9 mouse cellular contexts compared by ENCODE assay signal in the genomic region with DNA sequence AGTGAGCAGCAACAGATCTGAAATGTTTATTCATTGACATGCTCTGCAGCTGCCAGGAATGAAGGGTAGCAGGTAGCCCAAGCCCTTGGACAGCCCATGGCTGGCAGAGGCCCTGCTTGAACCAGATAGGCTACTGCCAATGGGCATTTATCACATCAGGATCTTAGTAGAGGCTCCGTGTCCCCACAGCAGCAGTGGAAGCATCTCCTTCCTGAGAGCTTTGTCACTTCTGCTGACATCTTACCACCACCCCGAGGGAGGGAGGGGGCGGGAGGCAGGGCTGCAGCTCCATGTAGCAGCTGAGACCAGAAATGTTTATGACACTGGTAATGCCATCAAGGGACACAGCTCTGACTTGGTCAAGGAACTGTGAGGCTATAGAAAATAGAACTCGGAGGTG. TPM values are rescaled to one million over a fixed set of nuclear protein-coding genes. Genes with fewer than 3 reads are reported as not detected.
DNase-seq lines count a peak whose midpoint lies in the region; TF ChIP-seq lines count a peak whose summit lies in the region.
"Had no signal": no experiment of that assay in that cellular context is flagged by ENCODE, and none has a peak within 500 bp of the region (broad histone marks: within the 10 kb centered on the region; RNA-seq: fewer than 3 reads in every experiment).

No protein-coding gene starts in this region.

- no peaks in the 10 kb centered on the region for H3K27me3 ChIP-seq in kidney, adult 2 months (replicated peaks; ENCODE audit: control insufficient read depth, insufficient read depth, low read length)
- peaks cover 24% of the 10 kb centered on the region for H3K27me3 ChIP-seq in E14TG2a.4 (ENCODE audit: insufficient read depth, low read length)
- H3K27me3 ChIP-seq in embryonic facial prominence, embryonic 10.5 days (replicated peaks; ENCODE audit: low read depth, poor library complexity, severe bottlenecking): peaks cover 30% of the 10 kb centered on the region

- TF ChIP-seq CTCF in kidney, adult 2 months (conservative IDR thresholded peaks at IDR 0.05; ENCODE audit: insufficient read depth, insufficient read length, low read depth, low read length): no peak
- TF ChIP-seq CTCF in E14TG2a.4 (conservative IDR thresholded peaks at IDR 0.05; ENCODE audit: low read length): no peak

- H3K9me3 ChIP-seq in E14TG2a.4 (ENCODE audit: low read length): no peaks in the 10 kb centered on the region
- no peaks in the 10 kb centered on the region for H3K9me3 ChIP-seq in embryonic facial prominence, embryonic 10.5 days

- TF ChIP-seq POLR2A in kidney, adult 2 months (IDR thresholded peaks at IDR 0.05; ENCODE audit: low read depth, low read length): no peak

- no peak overlapping the region for H3K4me3 ChIP-seq in kidney, adult 2 months (ENCODE audit: insufficient read depth, low read depth, low read length)
- peak overlapping the region; percentile 81 for H3K4me3 ChIP-seq in E14TG2a.4 (replicated peaks; ENCODE audit: low read length)
- H3K4me3 ChIP-seq in embryonic facial prominence, embryonic 10.5 days: peak overlapping the region; percentile 65
- no peak overlapping the region for H3K4me3 ChIP-seq in macrophage (ENCODE audit: inconsistent target)

- no peak overlapping the region; the same call in 1 of the 2 replicates for H3K27ac ChIP-seq in kidney, adult 2 months (ENCODE audit: insufficient read depth, low read depth, low read length)
- peak overlapping the region; percentile 92 for H3K27ac ChIP-seq in embryonic facial prominence, embryonic 10.5 days (replicated peaks)
- peak overlapping the region; percentile 64 for H3K27ac ChIP-seq in macrophage

- no peaks in the 10 kb centered on the region for H3K79me2 ChIP-seq in macrophage (ENCODE audit: inconsistent target)

- peak; percentile 49 for DNase-seq in kidney, adult 2 months
- DNase-seq in kidney, adult 11 months: no peak
- DNase-seq in embryonic facial prominence, embryonic 10.5 days (ENCODE audit: low spot score): no peak
- DNase-seq in right cerebral cortex, postnatal 25 days: no peak
- no peak for DNase-seq in adipocyte (ENCODE audit: low spot score)
- no peak for DNase-seq in layer of hippocampus, postnatal 25 days (ENCODE audit: extremely low spot score in 1 of 2, low spot score in 1 of 2)
- DNase-seq: right cerebral cortex, postnatal 4 days had no signal

- WGBS in kidney, adult 2 months: 74% methylated on average over 4 of the region's 4 CpGs
- WGBS in embryonic facial prominence, embryonic 10.5 days: 91% methylated on average over 4 of the region's 4 CpGs
- 37% methylated on average over 4 of the region's 4 CpGs for WGBS in macrophage (ENCODE audit: missing documents)

- H3K4me1 ChIP-seq in kidney, adult 2 months (ENCODE audit: control insufficient read depth, insufficient read depth, low read length): peaks cover 15% of the 10 kb centered on the region
- peaks cover 56% of the 10 kb centered on the region for H3K4me1 ChIP-seq in E14TG2a.4 (replicated peaks; ENCODE audit: low read depth, low read length)
- H3K4me1 ChIP-seq in embryonic facial prominence, embryonic 10.5 days: peaks cover 49% of the 10 kb centered on the region

- no peaks in the 10 kb centered on the region for H3K36me3 ChIP-seq in kidney, adult 2 months (ENCODE audit: control insufficient read depth, insufficient read depth, low read length)
- peaks cover 24% of the 10 kb centered on the region for H3K36me3 ChIP-seq in E14TG2a.4 (ENCODE audit: insufficient read depth, low read length)
- H3K36me3 ChIP-seq in embryonic facial prominence, embryonic 10.5 days (replicated peaks): peaks cover 20% of the 10 kb centered on the region
- no peaks in the 10 kb centered on the region for H3K36me3 ChIP-seq in macrophage (ENCODE audit: inconsistent target)

RNA-seq across cellular contexts. Expression of a gene that starts 6.9 kb away (rescaled TPM):
- 0.95 and 4.0 TPM in 2 replicates for polyA plus RNA-seq in kidney, adult 2 months (2012; rRNA removed)
- polyA plus RNA-seq in embryonic facial prominence, embryonic 10.5 days (2016; fragmentation: Nextera tagmentation; extraction: Ambion mirVana): 1.2 and 1.4 TPM in 2 replicates
- total RNA-seq in macrophage (2018; cell fraction: chromatin; rRNA removed): not detected
- total RNA-seq in macrophage (2018; cell fraction: cytosol; rRNA removed): under 1 TPM in 11 of 26 experiments, not detected in 15; 0.14 to 0.42 (median 0.22) TPM
- total RNA-seq in macrophage (2018; cell fraction: nucleus; rRNA removed): under 1 TPM in 2 of 26 experiments, not detected in 24; 0.46 to 0.56 TPM
- 0.29 to 0.30 TPM in 2 of 3 replicates, not detected in the other for polyA plus RNA-seq in macrophage (2018)
- total RNA-seq in layer of hippocampus, postnatal 25 days (2021): not detected

RNA-seq across cellular contexts. Expression of a gene that starts 19.2 kb away (rescaled TPM):
- 1.6 and 3.8 TPM in 2 replicates for polyA plus RNA-seq in kidney, adult 2 months (2012; rRNA removed)
- 1.1 and 1.4 TPM in 2 replicates for polyA plus RNA-seq in embryonic facial prominence, embryonic 10.5 days (2016; fragmentation: Nextera tagmentation; extraction: Ambion mirVana)
- 10 to 100 TPM in 11 of 26 experiments, 1 to 10 TPM in 14, not detected in 1; 1.7 to 16.8 (median 7.6) TPM for total RNA-seq in macrophage (2018; cell fraction: chromatin; rRNA removed)
- total RNA-seq in macrophage (2018; cell fraction: cytosol; rRNA removed): 1 to 10 TPM in 2 of 26 experiments, under 1 TPM in 19, not detected in 5; 0.10 to 1.2 (median 0.41) TPM
- total RNA-seq in macrophage (2018; cell fraction: nucleus; rRNA removed): 1 to 10 TPM; 1.1 to 9.5 (median 3.5) TPM
- polyA plus RNA-seq in macrophage (2018): 0.47 to 0.95 TPM (median 0.93 TPM) in 3 replicates
- 1 to 10 TPM; 1.0 to 2.2 TPM for total RNA-seq in layer of hippocampus, postnatal 25 days (2021)

RNA-seq across cellular contexts. Expression of a gene that starts 26.4 kb away (rescaled TPM):
- polyA plus RNA-seq in kidney, adult 2 months (2012; rRNA removed): 20.7 and 27.5 TPM in 2 replicates
- 0.69 and 0.95 TPM in 2 replicates for polyA plus RNA-seq in embryonic facial prominence, embryonic 10.5 days (2016; fragmentation: Nextera tagmentation; extraction: Ambion mirVana)
- not detected for total RNA-seq in macrophage (2018; cell fraction: chromatin; rRNA removed)
- not detected for total RNA-seq in macrophage (2018; cell fraction: cytosol; rRNA removed)
- total RNA-seq in macrophage (2018; cell fraction: nucleus; rRNA removed): not detected
- not detected in 3 replicates for polyA plus RNA-seq in macrophage (2018)
- under 1 TPM; 0.12 to 0.31 TPM for total RNA-seq in layer of hippocampus, postnatal 25 days (2021)

RNA-seq across cellular contexts. Expression of a gene that starts 40.2 kb away (rescaled TPM):
- polyA plus RNA-seq in kidney, adult 2 months (2012; rRNA removed): 55.1 and 60.4 TPM in 2 replicates
- polyA plus RNA-seq in embryonic facial prominence, embryonic 10.5 days (2016; fragmentation: Nextera tagmentation; extraction: Ambion mirVana): 132 and 138 TPM in 2 replicates
- 100 to 1,000 TPM in 24 of 26 experiments, 10 to 100 TPM in 2; 76.5 to 184 (median 139) TPM for total RNA-seq in macrophage (2018; cell fraction: chromatin; rRNA removed)
- total RNA-seq in macrophage (2018; cell fraction: cytosol; rRNA removed): 100 to 1,000 TPM; 182 to 279 (median 233) TPM
- total RNA-seq in macrophage (2018; cell fraction: nucleus; rRNA removed): 100 to 1,000 TPM in 25 of 26 experiments, 10 to 100 TPM in 1; 92.3 to 220 (median 162) TPM
- 261 to 438 TPM (median 289 TPM) in 3 replicates for polyA plus RNA-seq in macrophage (2018)
- total RNA-seq in layer of hippocampus, postnatal 25 days (2021): 100 to 1,000 TPM; 180 to 193 TPM

RNA-seq across cellular contexts. Expression of a gene that starts 40.4 kb away (rescaled TPM):
- 4.5 and 5.0 TPM in 2 replicates for polyA plus RNA-seq in kidney, adult 2 months (2012; rRNA removed)
- 12.7 and 15.7 TPM in 2 replicates for polyA plus RNA-seq in embryonic facial prominence, embryonic 10.5 days (2016; fragmentation: Nextera tagmentation; extraction: Ambion mirVana)
- 1 to 10 TPM in 18 of 26 experiments, under 1 TPM in 7, not detected in 1; 0.25 to 5.3 (median 1.6) TPM for total RNA-seq in macrophage (2018; cell fraction: chromatin; rRNA removed)
- total RNA-seq in macrophage (2018; cell fraction: cytosol; rRNA removed): 1 to 10 TPM; 1.7 to 4.6 (median 3.4) TPM
- 1 to 10 TPM in 25 of 26 experiments, under 1 TPM in 1; 0.69 to 8.5 (median 3.4) TPM for total RNA-seq in macrophage (2018; cell fraction: nucleus; rRNA removed)
- 1.4 to 6.1 TPM (median 2.9 TPM) in 3 replicates for polyA plus RNA-seq in macrophage (2018)
- 10 to 100 TPM; 10.4 to 11.2 TPM for total RNA-seq in layer of hippocampus, postnatal 25 days (2021)

Comparison
In these comparisons a context has a peak if more than half of its experiments do, and no peak if none do; other contexts are left out.
1. H3K4me3 ChIP-seq: peak in E14TG2a.4 (single experiment) and embryonic facial prominence, embryonic 10.5 days (single experiment); none in kidney, adult 2 months (single experiment) and macrophage (single experiment).
2. RNA of a gene that starts 26.4 kb away (polyA plus RNA-seq): 20.7 to 27.5 TPM in kidney, adult 2 months; 0.69 to 0.95 TPM in embryonic facial prominence, embryonic 10.5 days and not detected in macrophage; every median in the first group is over 10 times any median in the second.